Mouse (Mus musculus) CD4-positive naive resting alpha-beta T cell, adult 57 days (primary cell): ENCODE data around the gene Ceacam11. TPM values are rescaled to one million over a fixed set of nuclear protein-coding genes. Genes with fewer than 3 reads are reported as not detected.

Source experiments
- total RNA-seq: library from RNA; stranded (reverse); gene quantifications from one replicate; pipeline ENCODE4 v1.2.4, GENCODE M21; 2023

Gene Ceacam11
- total RNA-seq: not detected

GRCm38 (mm10) chr7:17971824-17972223 is at the start of gene Ceacam11:
TSS of gene Ceacam11 (plus strand) at chr7:17972124.

DNA sequence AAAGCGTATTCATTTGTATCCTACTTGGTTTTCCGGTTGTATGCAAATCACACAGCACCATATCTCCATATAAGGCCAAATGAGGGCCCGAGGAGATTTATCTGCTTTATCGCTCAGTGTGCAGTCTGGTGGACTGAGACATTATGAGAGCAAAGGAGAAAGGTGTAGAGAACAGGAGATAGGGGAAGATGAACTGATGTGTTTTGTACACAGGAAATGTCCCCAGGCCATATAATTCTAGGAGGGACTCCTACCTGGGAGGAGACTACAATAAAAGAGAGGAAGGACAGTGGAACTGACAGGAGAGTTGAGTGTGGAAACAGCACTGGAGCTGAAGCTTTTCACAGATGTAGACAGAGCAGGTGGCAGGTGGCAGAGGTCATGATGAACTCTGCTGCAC is 37.7 kb downstream of the Ceacam11 start, which contains the start of gene Ceacam13:
Gene Ceacam13, plus strand, starts transcription at position 301 of the 400 bp plus-strand sequence.

Other genes with a start within 250 kb of the Ceacam11 start
- not detected for gene Ceacam14, start 159.5 kb upstream of the Ceacam11 start, total RNA-seq
- gene Gm5155, start 100.4 kb upstream of the Ceacam11 start, total RNA-seq: not detected
- gene Ceacam13, start 37.8 kb downstream of the Ceacam11 start, total RNA-seq: not detected
- not detected for gene Ceacam12, start 93.8 kb downstream of the Ceacam11 start, total RNA-seq
- gene Igfl3, start 204.4 kb downstream of the Ceacam11 start, total RNA-seq: not detected